1 mouse cellular context compared by ENCODE assay signal in the genomic region with DNA sequence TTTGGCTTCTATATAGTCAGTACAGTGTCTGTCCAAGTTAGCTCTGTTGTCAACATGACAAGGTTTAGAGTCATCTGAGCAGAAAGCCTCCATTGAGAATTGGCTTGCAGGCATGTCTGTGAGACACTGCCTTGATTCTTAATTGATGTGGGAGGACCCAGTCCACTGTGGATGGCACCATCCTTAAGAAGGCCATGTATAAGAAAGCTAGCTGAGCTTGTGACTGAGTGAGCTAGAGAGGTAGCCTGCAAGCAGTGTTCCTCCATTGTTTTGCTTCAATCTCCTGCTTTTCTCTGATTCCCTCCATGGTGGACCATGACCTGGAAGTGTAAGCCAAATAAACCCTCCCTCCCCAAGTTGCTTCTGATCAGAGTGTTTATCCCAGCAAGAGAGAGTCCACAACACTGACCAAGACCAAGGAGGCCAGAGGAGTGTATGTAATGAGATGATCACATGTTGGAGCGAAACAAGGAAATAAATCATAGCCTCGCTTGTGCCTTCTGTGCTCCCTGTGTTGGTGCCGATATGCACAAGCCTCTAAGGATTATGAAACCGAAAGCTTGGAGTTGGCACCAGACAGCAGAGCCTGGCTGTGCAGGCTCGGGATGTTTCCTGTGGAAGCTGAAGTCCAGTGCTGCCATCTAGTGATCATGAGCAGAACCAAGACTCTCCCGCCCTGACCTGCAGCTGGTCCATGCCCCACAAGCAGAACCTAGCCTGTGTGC.
TF ChIP-seq lines count a peak whose summit lies in the region.

No protein-coding gene starts in this region.

TF ChIP-seq in CH12.LX, 34 proteins besides CTCF, POLR2A, EP300 and RAD21 (continued from another document):
- TF ChIP-seq MXI1 (IDR thresholded peaks at IDR 0.05; ENCODE audit: low read depth, low read length) (no peak), E2F4 (IDR thresholded peaks at IDR 0.05; ENCODE audit: insufficient replicate concordance, low read depth, low read length) (peak; percentile 23; the same call in 1 of the 2 replicates), TBP (conservative IDR thresholded peaks at IDR 0.05; ENCODE audit: low read depth, low read length) (0 out of 2 replicates have a peak, but pooled peaks have one; percentile 22), NELFE (IDR thresholded peaks at IDR 0.05; ENCODE audit: low read depth, low read length) (peak; percentile 55; the same call in 1 of the 2 replicates), ZC3H11A (IDR thresholded peaks at IDR 0.05; ENCODE audit: low read depth, low read length) (peak; percentile 90), HCFC1 (IDR thresholded peaks at IDR 0.05; ENCODE audit: low read depth, low read length) (no peak), ZNF384 (IDR thresholded peaks at IDR 0.05; ENCODE audit: low read depth, low read length) (no peak), UBTF (IDR thresholded peaks at IDR 0.05; ENCODE audit: low read depth, low read length) (no peak), POLR2AphosphoS2 (IDR thresholded peaks at IDR 0.05; ENCODE audit: low read depth, low read length) (no peak), SIN3A (IDR thresholded peaks at IDR 0.05; ENCODE audit: low read length) (no peak), TCF12 (IDR thresholded peaks at IDR 0.05; ENCODE audit: low read depth, low read length) (no peak; the same call in 1 of the 2 replicates), MYC (IDR thresholded peaks at IDR 0.05; ENCODE audit: low read depth, low read length) (0 out of 2 replicates have a peak, but pooled peaks have one; percentile 21), MEF2A (IDR thresholded peaks at IDR 0.05; ENCODE audit: borderline replicate concordance, low read depth, low read length) (no peak), ZMIZ1 (IDR thresholded peaks at IDR 0.05; ENCODE audit: low read depth, low read length) (no peak), IRF4 (IDR thresholded peaks at IDR 0.05; ENCODE audit: low read depth, low read length) (peak; percentile 77)
TF ChIP-seq in CH12.LX: peak in this region for 8.
